Mouse (Mus musculus) left cerebral cortex, postnatal 14 days (tissue): ENCODE results near the gene Ankrd55. TPM values are rescaled to one million over a fixed set of nuclear protein-coding genes. Genes with fewer than 3 reads are reported as not detected.
A peak's percentile ranks its signal among the peaks of the same experiment; 100 is the strongest.

Experiments used
- DNase-seq, 2 experiments: peaks; one replicate each; pipeline ENCODE4 v3.0.0; 2021 to 2022; ENCODE audit warnings: low spot score in 2 of 2, mixed read lengths in 1 of 2
- intact Hi-C: fragments of 180-260 bp; cut with DNase I; formaldehyde crosslinking; loops from one replicate; pipeline ENCODE4 v1.15.1; 2025
- long read RNA-seq, 2 experiments: library from polyadenylated mRNA; stranded (forward); transcript quantifications; one replicate each; pipeline ENCODE4 v2.0.0; 2021
- total RNA-seq, 2 experiments: library from RNA; stranded (reverse); gene quantifications; 2 replicates each; pipeline ENCODE4 v1.2.3; 2021

Ankrd55 gene
- 1 to 10 TPM; 3.3 to 4.0 TPM for total RNA-seq
- long read RNA-seq, experiment 1 = 0 reads
- long read RNA-seq, experiment 2, partial matches to known transcripts = 1 of 2 reads
- long read RNA-seq, experiment 2, other reads (novel, unspliced or antisense) = 1 of 2 reads

- DNase-seq = peak; percentile 63 to 80
- intact Hi-C loops = no loop called here
Observed at GRCm38 (mm10) chr13:112288225-112289178, at the start of gene Ankrd55. TSS of gene Ankrd55 (plus strand) at chr13:112288451.

GRCm38 (mm10) chr13:112239239-112239638 lies 49.0 kb upstream of the Ankrd55 start:
- intact Hi-C loops = no loop called here

GRCm38 (mm10) chr13:112241431-112241830 lies 46.8 kb upstream of the Ankrd55 start:
- intact Hi-C loops = no loop called here
- DNase-seq = no peak

More at GRCm38 (mm10) chr13:112239239-112239638, 49.0 kb upstream of the Ankrd55 start:
- no peak for DNase-seq

GRCm38 (mm10) chr13:112245131-112245530 lies 43.1 kb upstream of the Ankrd55 start:
- intact Hi-C loops = no loop called here
- DNase-seq = no peak

GRCm38 (mm10) chr13:112251433-112251832 lies 36.8 kb upstream of the Ankrd55 start:
- intact Hi-C loops = no loop called here

GRCm38 (mm10) chr13:112252012-112252411 lies 36.2 kb upstream of the Ankrd55 start:
- no peak for DNase-seq
- intact Hi-C loops = no loop called here

More at GRCm38 (mm10) chr13:112251433-112251832, 36.8 kb upstream of the Ankrd55 start:
- no peak for DNase-seq

GRCm38 (mm10) chr13:112252991-112253620 lies 35.1 kb upstream of the Ankrd55 start:
- intact Hi-C loops = no loop called here
- DNase-seq = no peak

GRCm38 (mm10) chr13:112254116-112254515 lies 34.1 kb upstream of the Ankrd55 start:
- DNase-seq = no peak
- intact Hi-C loops = no loop called here

- DNase-seq = no peak
- intact Hi-C loops = no loop called here
Observed at GRCm38 (mm10) chr13:112255862-112256261, 32.4 kb upstream of the Ankrd55 start.

GRCm38 (mm10) chr13:112258478-112258877 lies 29.8 kb upstream of the Ankrd55 start:
- intact Hi-C loops = loop anchor here (2.0 kb wide), 1 partner anchor 470 kb away; no protein-coding TSS in a partner anchor
- no peak for DNase-seq

GRCm38 (mm10) chr13:112259398-112259797 lies 28.9 kb upstream of the Ankrd55 start:
- intact Hi-C loops = loop anchor here (2.0 kb wide), 1 partner anchor 471 kb away; no protein-coding TSS in a partner anchor

GRCm38 (mm10) chr13:112264666-112265065 lies 23.6 kb upstream of the Ankrd55 start:
- intact Hi-C loops = loop anchor here (1.0 to 10.0 kb wide), 2 partner anchors 476 to 800 kb away; no protein-coding TSS in a partner anchor
- DNase-seq = peak in 1 of 2 experiments; percentile 47

More at GRCm38 (mm10) chr13:112259398-112259797, 28.9 kb upstream of the Ankrd55 start:
- DNase-seq = peak; percentile 54 to 72

- peak; percentile 31 to 39 for DNase-seq
- intact Hi-C loops = loop anchor here (5.0 kb wide), 1 partner anchor 235 kb away; no protein-coding TSS in a partner anchor
Observed at GRCm38 (mm10) chr13:112271901-112272537, 16.2 kb upstream of the Ankrd55 start.

GRCm38 (mm10) chr13:112274636-112275035 lies 13.6 kb upstream of the Ankrd55 start:
- intact Hi-C loops = loop anchor here (5.0 kb wide), 1 partner anchor 233 kb away; no protein-coding TSS in a partner anchor
- DNase-seq = no peak

GRCm38 (mm10) chr13:112275951-112276350 lies 12.3 kb upstream of the Ankrd55 start:
- DNase-seq = no peak
- intact Hi-C loops = no loop called here

- DNase-seq = no peak
- intact Hi-C loops = no loop called here
Observed at GRCm38 (mm10) chr13:112277544-112277943, 10.7 kb upstream of the Ankrd55 start.

GRCm38 (mm10) chr13:112278251-112278650 lies 10.0 kb upstream of the Ankrd55 start:
- intact Hi-C loops = no loop called here

GRCm38 (mm10) chr13:112287135-112287534 lies 1.1 kb upstream of the Ankrd55 start:
- no peak for DNase-seq
- intact Hi-C loops = no loop called here

More at GRCm38 (mm10) chr13:112278251-112278650, 10.0 kb upstream of the Ankrd55 start:
- peak; percentile 41 to 62 for DNase-seq

- intact Hi-C loops = no loop called here
- DNase-seq = no peak
Observed at GRCm38 (mm10) chr13:112287571-112288224, 553 bp upstream of the Ankrd55 start.
